Mouse (Mus musculus) gastrocnemius, postnatal 14 days (tissue): ENCODE measurements around the gene Tmem50b. TPM values are rescaled to one million over a fixed set of nuclear protein-coding genes. Genes with fewer than 3 reads are reported as not detected.

Experiments used
- microRNA-seq, 2 experiments: library from miRNA; unstranded; fragments of <30 nt; microRNA quantifications; one replicate each; pipeline ENCODE4 v1.2.0; 2021
- total RNA-seq, 2 experiments: library from RNA; stranded (reverse); gene quantifications; 2 replicates each; pipeline ENCODE4 v1.2.3; 2021

The Tmem50b gene
- total RNA-seq, 2 experiments from 2014 or later: 16.0 to 16.9 TPM

Small RNAs within 50 kb of the gene (microRNA-seq; reads per million reads assigned to microRNA genes)
- 0 reads per million in 2 experiments for gene Mir6367

Other genes with a start within 250 kb of the Tmem50b start
- 10 to 100 TPM; 14.6 to 15.2 TPM for gene Ifnar2, start 225.0 kb downstream of the Tmem50b start, total RNA-seq
- gene Gm21970, start 206.1 kb downstream of the Tmem50b start, total RNA-seq: not detected
- 10 to 100 TPM in 1 of 2 experiments, 1 to 10 TPM in 1; 9.0 to 10.1 TPM for gene Il10rb, start 191.6 kb downstream of the Tmem50b start, total RNA-seq
- gene Ifnar1, start 112.6 kb downstream of the Tmem50b start, total RNA-seq: 10 to 100 TPM; 26.1 to 28.7 TPM
- 10 to 100 TPM; 51.4 to 54.4 TPM for gene Ifngr2, start 50.7 kb downstream of the Tmem50b start, total RNA-seq
- 1 to 10 TPM; 6.6 to 8.5 TPM for gene Dnajc28, start 21.2 kb upstream of the Tmem50b start, total RNA-seq
- 10 to 100 TPM; 45.2 to 54.1 TPM for gene Gart, start 49.2 kb upstream of the Tmem50b start, total RNA-seq
- gene Son, start 49.7 kb upstream of the Tmem50b start, total RNA-seq: 10 to 100 TPM; 95.5 to 96.9 TPM
- 1 to 10 TPM; 1.6 to 1.8 TPM for gene Donson, start 91.0 kb upstream of the Tmem50b start, total RNA-seq
- 10 to 100 TPM; 13.3 to 13.8 TPM for gene Cryzl1, start 131.2 kb upstream of the Tmem50b start, total RNA-seq
- gene Itsn1, start 131.5 kb upstream of the Tmem50b start, total RNA-seq: 10 to 100 TPM; 45.6 to 52.0 TPM